Mouse (Mus musculus) hindbrain, postnatal 0 days (tissue): ENCODE data around the gene Tsc22d4. TPM values are rescaled to one million over a fixed set of nuclear protein-coding genes. Genes with fewer than 3 reads are reported as not detected.
A peak's percentile ranks its signal among the peaks of the same experiment; 100 is the strongest.

ENCODE experiments used
- ATAC-seq: fragments of 200-750 bp; cut with Nextera tagmentation; 2 replicates; pipeline ENCODE4 v1.8.0; 2017; ENCODE audit warnings: mild to moderate bottlenecking, moderate TSS enrichment, moderate library complexity
- DNase-seq: peaks from one replicate; pipeline ENCODE4 v3.0.0-alpha.2; 2015; ENCODE audit warnings: low spot score
- H3K27ac ChIP-seq: fragments of 300-500 bp; sonication (generic); 2 replicates; pipeline ENCODE4 v1.5.1; 2014; ENCODE audit warnings: mild to moderate bottlenecking
- H3K27me3 ChIP-seq: fragments of 300-500 bp; sonication (generic); 2 replicates; pipeline ENCODE4 v1.6.1; 2014; ENCODE audit warnings: low read length, mixed read lengths; ENCODE audit not compliant: insufficient read depth
- H3K36me3 ChIP-seq: fragments of 300-500 bp; sonication (generic); 2 replicates; pipeline ENCODE4 v1.6.1; 2014; ENCODE audit warnings: low read length, mixed read lengths; ENCODE audit not compliant: insufficient read depth
- H3K4me1 ChIP-seq: fragments of 300-500 bp; sonication (generic); 2 replicates; pipeline ENCODE4 v1.6.1; 2014; ENCODE audit warnings: antibody characterized with exemption, low read length, mixed read lengths; ENCODE audit not compliant: insufficient read depth
- H3K4me2 ChIP-seq: fragments of 300-500 bp; sonication (generic); 2 replicates; pipeline ENCODE4 v1.6.1; 2014; ENCODE audit warnings: low read depth, mild to moderate bottlenecking, low read length, moderate library complexity, mixed read lengths
- H3K4me3 ChIP-seq: fragments of 300-500 bp; sonication (generic); 2 replicates; pipeline ENCODE4 v1.5.1; 2014; ENCODE audit warnings: low read length
- H3K9ac ChIP-seq: fragments of 300-500 bp; sonication (generic); replicated peaks from 2 replicates; pipeline ENCODE4 v1.6.1; 2014; ENCODE audit warnings: mild to moderate bottlenecking, low read length, moderate library complexity, mixed read lengths
- H3K9me3 ChIP-seq: fragments of 300-500 bp; sonication (generic); 2 replicates; pipeline ENCODE4 v1.6.1; 2016; ENCODE audit warnings: low read length, mixed read lengths
- CTCF ChIP-seq: IDR thresholded peaks from 2 replicates; pipeline ENCODE4 v1.5.1; 2016; ENCODE audit warnings: antibody characterized with exemption, control low read depth, low read depth
- WGBS: fragments of 180-500 bp; shearing (Covaris S2); extraction: QIAGEN DNeasy Blood & Tissue Kit; methylation state at CpG from one replicate; pipeline ENCODE4 v1.1.7; 2014; 5-methylcytosine and 5-hydroxymethylcytosine counted together
- polyA plus RNA-seq: library from polyadenylated mRNA; unstranded; fragments of >200 nt; fragmentation: Nextera tagmentation; extraction: Ambion mirVana; gene quantifications from 2 replicates; pipeline ENCODE4 v1.2.1, GENCODE M21; 2015
- total RNA-seq: library from RNA; depleted of rRNA; stranded (reverse); fragments of >200 nt; gene quantifications from 2 replicates; pipeline ENCODE4 v1.2.3, GENCODE M21; 2014

Tsc22d4 gene
- total and polyA plus RNA-seq, 2 experiments from 2014 or later = 251 to 444 TPM

DNA sequence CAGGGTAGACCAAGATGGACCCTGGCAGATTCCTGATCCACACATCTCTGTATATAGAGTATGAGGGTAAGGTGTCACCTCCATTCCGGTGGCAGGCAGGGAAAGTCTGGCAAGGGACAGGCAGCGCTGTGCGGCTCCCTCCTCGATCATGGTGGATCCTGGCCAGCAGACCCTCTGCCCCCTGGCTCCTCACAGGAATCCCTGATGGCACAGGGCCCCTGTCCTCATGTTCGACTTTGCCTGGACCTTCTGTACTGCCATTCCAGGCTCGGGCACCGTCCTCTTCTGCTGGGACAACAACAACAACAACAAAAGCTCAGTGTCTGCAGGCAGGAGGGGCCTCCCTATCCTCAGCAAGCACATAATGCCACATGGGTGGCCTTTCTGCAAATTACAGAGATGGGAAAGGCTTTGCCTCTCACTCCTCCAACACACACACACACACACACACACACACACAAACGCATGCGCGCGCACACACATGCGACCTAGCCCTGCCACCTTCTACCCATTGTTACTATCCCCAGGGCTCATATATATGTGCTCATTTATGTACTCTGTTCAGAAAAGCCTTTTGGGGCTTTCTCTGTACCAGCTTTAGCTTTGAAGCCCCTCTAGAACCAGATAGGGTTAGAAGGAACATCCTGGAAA lies 11.8 kb upstream of the Tsc22d4 start:
- WGBS = 26% methylated on average over 12 of the region's 12 CpGs
- peak; percentile 54 for ATAC-seq
- peaks cover 37% of the 10 kb centered on the region for H3K4me1 ChIP-seq
- H3K9me3 ChIP-seq = no peaks in the 10 kb centered on the region
- DNase-seq = peak; percentile 62
- peak overlapping the region; percentile 85 for H3K27ac ChIP-seq
- peak overlapping the region; percentile 52 for H3K4me2 ChIP-seq
- H3K36me3 ChIP-seq = peaks cover 17% of the 10 kb centered on the region
- no peak for TF ChIP-seq CTCF
- no peaks in the 10 kb centered on the region for H3K27me3 ChIP-seq
- peak overlapping the region; percentile 13 for H3K4me3 ChIP-seq
- peak overlapping the region; percentile 41; the same call in 1 of the 2 replicates for H3K9ac ChIP-seq

GRCm38 (mm10) chr5:137734289-137735061 lies 11.1 kb upstream of the Tsc22d4 start:
- H3K4me2 ChIP-seq = peak overlapping the region; percentile 52
- ATAC-seq = peak; percentile 94
- H3K4me3 ChIP-seq = peak overlapping the region; percentile 13
- TF ChIP-seq CTCF = no peak
- H3K9ac ChIP-seq = peak overlapping the region; percentile 41
- WGBS = 19% methylated on average over 6 of the region's 6 CpGs
- DNase-seq = peak; percentile 96
- H3K27me3 ChIP-seq = no peaks in the 10 kb centered on the region
- no peaks in the 10 kb centered on the region for H3K9me3 ChIP-seq
- peaks cover 17% of the 10 kb centered on the region for H3K36me3 ChIP-seq
- H3K27ac ChIP-seq = peak overlapping the region; percentile 85
- H3K4me1 ChIP-seq = peaks cover 44% of the 10 kb centered on the region

DNA sequence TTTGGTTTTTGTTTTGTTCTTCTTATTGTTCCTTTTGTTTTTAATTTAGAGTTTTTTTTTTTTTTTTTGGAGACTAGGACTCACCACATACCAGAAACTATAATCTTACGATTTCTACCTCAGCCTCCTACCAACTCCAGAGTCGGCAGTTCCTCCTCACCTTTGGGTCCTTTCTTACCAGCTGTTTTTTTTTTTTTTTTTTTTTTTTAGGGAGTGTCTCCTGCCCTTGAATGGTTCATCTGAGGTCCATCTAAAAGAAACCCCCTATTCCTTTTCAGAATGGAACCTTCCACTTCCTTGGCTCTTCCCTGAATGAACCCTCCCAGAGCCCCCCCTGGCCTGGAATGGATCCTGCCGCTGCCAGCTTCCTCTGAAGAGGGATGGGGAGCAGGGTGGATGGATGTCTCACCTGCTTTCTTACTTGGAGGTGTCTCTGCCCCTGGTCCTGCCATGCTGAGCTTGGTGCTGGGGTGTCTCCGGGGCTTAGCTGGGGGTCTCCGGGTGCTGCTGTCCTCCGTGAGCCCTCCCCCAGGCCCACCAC lies 8.1 kb upstream of the Tsc22d4 start:
- peak overlapping the region; percentile 83; the same call in 1 of the 2 replicates for H3K27ac ChIP-seq
- peak overlapping the region; percentile 72; the same call in 1 of the 2 replicates for H3K4me2 ChIP-seq
- no peaks in the 10 kb centered on the region for H3K27me3 ChIP-seq
- 76% methylated on average over 6 of the region's 6 CpGs for WGBS
- H3K4me3 ChIP-seq = no peak overlapping the region
- peak overlapping the region; percentile 81; the same call in 1 of the 2 replicates for H3K9ac ChIP-seq
- DNase-seq = peak; percentile 73
- H3K4me1 ChIP-seq = peaks cover 44% of the 10 kb centered on the region
- ATAC-seq = no peak
- H3K9me3 ChIP-seq = no peaks in the 10 kb centered on the region
- TF ChIP-seq CTCF = no peak
- H3K36me3 ChIP-seq = peaks cover 8% of the 10 kb centered on the region

GRCm38 (mm10) chr5:137738516-137738915 lies 7.0 kb upstream of the Tsc22d4 start:
- Histone ChIP-seq H3K9me3 (no peaks in the 10 kb centered on the region), H3K4me3 (peak overlapping the region; percentile 67; the same call in 1 of the 2 replicates), H3K36me3 (peaks cover 8% of the 10 kb centered on the region), H3K27ac (peak overlapping the region; percentile 83; the same call in 1 of the 2 replicates), H3K4me1 (peaks cover 40% of the 10 kb centered on the region), H3K4me2 (peak overlapping the region; percentile 72), H3K27me3 (no peaks in the 10 kb centered on the region), H3K9ac (peak overlapping the region; percentile 81; the same call in 1 of the 2 replicates)
- TF ChIP-seq CTCF = peak; percentile 74
- DNase-seq (peak; percentile 59), ATAC-seq (no peak)
- 18% methylated on average over 5 of the region's 5 CpGs for WGBS

DNA sequence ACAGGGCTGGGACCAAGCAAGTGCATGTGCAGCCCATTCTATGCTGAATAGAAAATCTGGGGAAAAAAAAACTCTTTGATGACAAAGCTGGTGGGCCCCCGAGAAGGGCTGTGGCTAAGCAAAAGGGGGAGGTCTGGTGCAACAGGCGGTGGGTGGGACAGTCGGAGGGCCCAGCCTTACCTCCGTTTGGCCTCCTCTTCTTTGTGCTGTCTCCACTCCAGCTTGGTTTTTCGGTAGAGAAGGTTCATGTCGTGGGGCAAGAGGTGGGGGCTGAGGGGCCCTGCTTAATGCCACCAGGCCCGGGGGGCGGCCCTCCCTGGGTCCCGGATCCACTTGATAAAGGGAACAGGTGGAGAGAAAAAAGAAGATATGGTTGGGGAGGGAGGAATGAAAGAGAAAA lies 6.1 kb upstream of the Tsc22d4 start:
- H3K9me3 ChIP-seq = no peaks in the 10 kb centered on the region
- ATAC-seq = no peak
- H3K9ac ChIP-seq = peak overlapping the region; percentile 81
- no peak for TF ChIP-seq CTCF
- 34% methylated on average over 9 of the region's 9 CpGs for WGBS
- H3K27ac ChIP-seq = peak overlapping the region; percentile 83
- peak overlapping the region; percentile 67 for H3K4me3 ChIP-seq
- peak overlapping the region; percentile 72 for H3K4me2 ChIP-seq
- H3K4me1 ChIP-seq = peaks cover 32% of the 10 kb centered on the region
- H3K27me3 ChIP-seq = no peaks in the 10 kb centered on the region
- no peak for DNase-seq
- H3K36me3 ChIP-seq = peaks cover 8% of the 10 kb centered on the region

- Histone ChIP-seq H3K4me1 (peaks cover 22% of the 10 kb centered on the region), H3K27ac (peak overlapping the region; percentile 83), H3K9ac (peak overlapping the region; percentile 81), H3K36me3 (peaks cover 1% of the 10 kb centered on the region), H3K9me3 (no peaks in the 10 kb centered on the region), H3K4me3 (peak overlapping the region; percentile 67), H3K4me2 (peak overlapping the region; percentile 72), H3K27me3 (no peaks in the 10 kb centered on the region)
- 3% methylated on average over 6 of the region's 11 CpGs for WGBS
- peak; percentile 47 for DNase-seq
- peak; percentile 1 for ATAC-seq
- TF ChIP-seq CTCF = no peak
Observed at GRCm38 (mm10) chr5:137740506-137740905, 5.0 kb upstream of the Tsc22d4 start.
